Mouse (Mus musculus): ENCODE data around the gene Crb3. TPM values are rescaled to one million over a fixed set of nuclear protein-coding genes. Genes with fewer than 3 reads are reported as not detected.
A peak's percentile ranks its signal among the peaks of the same experiment; 100 is the strongest.

Gene Crb3
- polyA plus RNA-seq, 1 experiment: 1.0 TPM

DNA sequence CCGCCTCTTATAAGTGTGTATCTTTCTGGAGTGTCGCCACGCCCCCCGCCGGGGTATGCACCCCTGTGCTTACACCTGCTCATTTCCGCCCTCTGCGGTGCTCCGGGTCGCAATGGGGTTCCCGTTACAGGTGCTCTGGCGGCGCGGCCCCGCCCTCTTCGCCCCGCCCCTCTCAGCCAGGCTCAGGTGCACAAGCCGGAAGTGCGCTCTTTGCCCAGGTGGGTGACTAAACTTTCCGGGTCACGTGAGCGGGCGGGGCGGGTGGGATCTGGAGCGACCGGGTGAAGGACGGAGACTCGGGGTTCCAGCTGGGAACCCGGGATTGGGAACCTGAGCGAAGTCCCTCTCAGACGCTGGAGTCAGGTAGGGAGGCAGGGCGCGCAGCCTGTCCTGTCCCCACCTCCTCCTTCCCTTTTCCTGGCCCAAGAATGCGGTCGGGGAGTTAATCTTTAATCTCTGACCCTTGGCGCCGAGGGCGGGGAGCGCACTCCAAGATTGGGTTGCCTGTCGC lies 3.2 kb downstream of the Crb3 start:
- no peak for DNase-seq (ENCODE audit: extremely low spot score in 1 of 2, low spot score in 1 of 2)

DNA sequence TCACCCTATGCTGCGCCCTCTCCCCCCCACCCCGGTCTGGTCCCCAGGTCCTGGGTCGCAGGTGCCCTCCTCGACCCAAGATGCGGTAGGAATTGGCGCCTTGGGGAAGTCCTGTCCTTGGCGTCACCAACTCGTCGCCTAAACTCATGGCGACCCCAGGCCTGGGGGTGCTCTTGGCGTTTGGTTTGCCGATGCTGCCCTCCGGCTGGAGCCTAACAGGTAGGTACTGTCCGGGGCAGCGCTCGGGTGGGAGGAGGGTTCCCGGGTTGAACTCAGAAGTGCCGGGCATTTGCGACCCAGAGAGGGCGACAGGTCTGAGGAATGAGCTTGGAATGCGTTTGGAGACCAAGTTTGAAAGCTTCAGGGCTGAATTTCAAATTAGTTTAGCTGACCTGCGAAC lies 3.6 kb downstream of the Crb3 start:
- DNase-seq (ENCODE audit: extremely low spot score in 1 of 2, low spot score in 1 of 2): no peak

DNA sequence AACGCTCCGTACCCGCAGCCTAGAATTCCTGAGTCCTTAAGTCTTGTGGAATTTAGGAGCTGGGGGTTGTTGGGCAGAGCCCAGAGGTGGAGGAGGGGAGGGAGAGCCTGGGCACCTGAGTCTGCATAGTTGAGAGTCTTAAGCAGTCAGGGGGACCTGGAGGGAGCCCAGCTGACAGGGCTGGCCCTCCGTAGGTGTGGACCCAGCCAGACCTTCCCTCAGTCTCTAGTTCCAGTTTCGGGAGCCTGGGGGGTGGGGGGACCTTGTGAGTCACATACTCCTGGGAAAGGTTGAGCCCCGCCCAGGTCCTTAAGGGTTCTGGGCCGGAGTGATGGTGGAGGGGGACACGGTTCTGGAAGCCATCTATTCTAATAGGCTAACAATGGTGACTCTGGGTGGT lies 4.1 kb downstream of the Crb3 start:
- DNase-seq (ENCODE audit: extremely low spot score in 1 of 2, low spot score in 1 of 2): no peak

DNA sequence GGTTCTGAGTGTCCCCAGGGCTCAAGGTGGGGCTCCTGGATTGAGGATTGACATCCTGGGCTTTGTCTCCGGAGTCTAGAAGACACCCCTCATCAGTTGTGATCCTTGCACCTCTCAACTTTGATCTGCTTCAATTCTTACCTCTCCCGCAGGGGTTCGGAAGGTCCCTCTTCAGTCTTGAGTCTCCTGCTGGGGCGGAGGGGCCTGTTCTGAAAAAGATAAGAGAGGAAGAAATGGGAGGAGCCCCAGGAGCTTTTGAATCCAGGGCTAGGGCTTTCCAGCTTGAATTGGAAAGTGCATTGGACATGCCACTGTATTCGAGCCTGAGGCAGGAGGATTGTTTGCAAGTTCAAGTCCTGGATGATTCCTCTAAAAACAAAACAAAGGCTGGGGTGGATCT lies 8.0 kb downstream of the Crb3 start:
- DNase-seq (ENCODE audit: extremely low spot score in 1 of 2, low spot score in 1 of 2): no peak

DNA sequence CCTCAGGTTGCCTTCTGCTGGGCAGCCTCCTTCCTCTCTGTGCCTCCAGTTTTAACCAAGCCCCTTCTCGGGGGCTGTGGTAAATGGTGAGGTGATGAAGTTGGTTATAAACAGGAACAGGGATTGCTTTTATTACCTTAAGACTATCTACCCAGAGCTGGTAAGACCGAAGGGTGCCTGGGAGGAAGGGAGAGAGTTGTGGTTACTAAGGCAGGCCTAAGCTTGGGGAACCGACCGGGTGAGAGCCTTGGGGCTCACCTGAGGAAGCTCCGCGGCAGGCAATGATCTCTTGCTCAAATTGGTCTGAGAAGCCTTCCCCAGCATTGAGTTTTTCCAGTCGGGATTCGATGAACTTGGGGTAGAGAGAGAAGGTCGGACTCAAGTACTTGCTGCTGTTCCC lies 11.4 kb downstream of the Crb3 start:
- DNase-seq (ENCODE audit: extremely low spot score in 1 of 2, low spot score in 1 of 2): no peak

DNA sequence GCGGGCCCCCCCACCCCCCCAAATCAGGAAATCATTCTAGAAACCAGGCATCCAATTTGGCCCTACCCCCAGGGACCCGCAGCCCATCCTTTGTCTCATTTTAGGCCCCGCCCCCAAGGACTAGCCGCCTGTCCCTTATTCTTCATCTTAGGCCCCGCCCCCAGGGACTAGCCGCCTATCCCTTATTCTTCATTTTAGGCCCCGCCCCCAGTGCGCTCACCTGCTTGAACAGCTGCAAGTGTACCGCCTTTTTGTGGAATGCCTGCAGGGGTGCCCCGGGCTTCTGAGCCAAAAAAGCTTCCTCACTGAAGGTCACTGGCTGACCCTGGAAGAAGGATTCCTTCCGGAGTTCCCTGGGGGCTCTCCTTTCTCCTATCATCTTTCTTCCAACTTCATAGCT lies 11.8 kb downstream of the Crb3 start:
- no peak for DNase-seq (ENCODE audit: extremely low spot score in 1 of 2, low spot score in 1 of 2)

DNA sequence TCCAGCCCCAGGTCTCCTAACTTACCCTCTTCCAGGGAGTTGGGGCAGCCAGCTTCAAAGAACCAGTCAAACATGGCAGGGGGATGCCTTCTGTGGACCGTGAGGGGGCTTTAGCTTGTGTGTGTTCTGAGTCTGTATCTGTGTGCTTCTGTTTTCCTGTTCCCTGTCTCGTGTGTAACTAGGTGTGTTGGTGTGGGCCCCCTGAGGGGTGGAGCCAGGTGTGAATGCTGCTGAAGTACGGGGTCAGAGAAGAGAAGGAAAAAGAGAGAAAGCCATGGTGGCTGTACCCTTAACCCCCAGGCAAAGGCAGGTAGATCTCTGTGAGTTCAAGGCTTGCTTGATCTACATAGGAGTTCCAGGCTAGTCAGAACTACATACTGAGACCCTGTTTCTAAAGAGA lies 18.0 kb downstream of the Crb3 start:
- no peak for DNase-seq (ENCODE audit: extremely low spot score in 1 of 2, low spot score in 1 of 2)

DNA sequence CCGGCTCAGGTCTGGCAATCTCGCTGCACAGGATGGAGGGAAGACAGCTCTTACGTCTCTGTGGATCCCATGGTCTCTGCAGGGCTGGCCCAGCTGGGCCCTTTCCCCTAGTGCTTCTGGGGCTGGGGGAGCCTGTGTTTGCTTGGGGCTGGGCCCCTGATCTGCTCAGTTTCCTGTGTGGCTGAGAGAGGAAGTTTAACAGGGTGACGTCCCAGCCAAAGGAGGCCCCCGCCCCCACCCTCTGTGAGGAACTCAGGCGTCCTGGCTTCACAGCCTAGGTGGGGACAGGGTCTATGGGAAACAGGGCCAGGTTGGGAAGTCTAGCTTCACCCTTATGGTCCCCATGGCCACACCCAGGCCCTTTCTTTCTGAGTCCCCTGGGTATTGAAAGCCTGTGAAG lies 19.4 kb downstream of the Crb3 start, which contains the start of gene Dennd1c:
Dennd1c (minus strand) TSS at position 179 of the 400 bp plus-strand sequence.
- no peak for DNase-seq (ENCODE audit: extremely low spot score in 1 of 2, low spot score in 1 of 2)

DNA sequence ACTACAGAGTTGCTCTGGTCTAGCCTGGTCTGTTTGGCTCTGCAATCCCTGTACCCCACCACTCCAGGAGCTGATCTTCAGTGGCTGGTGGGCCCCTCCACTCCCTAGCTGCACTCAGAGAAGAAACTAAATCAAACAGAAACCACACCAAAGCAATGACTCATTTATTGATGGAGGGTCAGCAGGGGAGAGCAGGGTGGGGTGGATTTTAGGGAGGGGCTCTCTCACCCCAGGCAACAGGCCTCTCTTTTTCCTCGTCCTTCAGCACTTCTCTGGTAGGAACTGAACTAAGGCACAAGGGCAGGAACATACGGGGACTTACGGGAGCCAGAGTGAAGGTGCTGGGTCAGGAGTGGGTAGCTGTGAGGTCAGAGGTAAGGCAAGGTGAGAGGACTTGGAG lies 21.0 kb downstream of the Crb3 start:
- DNase-seq (ENCODE audit: extremely low spot score in 1 of 2, low spot score in 1 of 2): no peak

DNA sequence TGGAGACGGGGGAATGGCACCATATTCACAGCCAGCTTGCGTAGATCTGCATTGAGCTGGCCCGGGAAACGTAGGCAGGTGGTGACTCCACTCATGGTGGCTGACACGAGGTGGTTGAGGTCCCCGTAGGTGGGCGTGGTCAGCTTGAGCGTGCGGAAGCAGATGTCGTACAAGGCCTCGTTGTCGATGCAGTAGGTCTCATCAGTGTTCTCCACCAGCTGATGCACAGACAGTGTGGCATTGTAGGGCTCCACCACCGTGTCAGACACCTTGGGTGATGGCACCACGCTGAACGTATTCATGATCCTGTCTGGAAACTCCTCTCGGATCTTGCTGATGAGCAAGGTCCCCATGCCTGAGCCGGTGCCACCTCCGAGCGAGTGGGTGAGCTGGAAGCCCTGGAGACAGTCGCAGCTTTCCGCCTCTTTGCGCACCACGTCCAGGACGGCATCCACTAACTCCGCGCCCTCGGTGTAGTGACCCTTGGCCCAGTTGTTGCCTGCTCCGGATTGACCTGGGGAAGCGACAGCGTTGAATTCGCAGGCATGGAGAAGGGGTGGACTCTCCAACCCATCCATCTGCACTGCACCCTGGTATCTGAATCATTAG lies 22.4 kb downstream of the Crb3 start:
- DNase-seq (ENCODE audit: extremely low spot score in 1 of 2, low spot score in 1 of 2): no peak

DNA sequence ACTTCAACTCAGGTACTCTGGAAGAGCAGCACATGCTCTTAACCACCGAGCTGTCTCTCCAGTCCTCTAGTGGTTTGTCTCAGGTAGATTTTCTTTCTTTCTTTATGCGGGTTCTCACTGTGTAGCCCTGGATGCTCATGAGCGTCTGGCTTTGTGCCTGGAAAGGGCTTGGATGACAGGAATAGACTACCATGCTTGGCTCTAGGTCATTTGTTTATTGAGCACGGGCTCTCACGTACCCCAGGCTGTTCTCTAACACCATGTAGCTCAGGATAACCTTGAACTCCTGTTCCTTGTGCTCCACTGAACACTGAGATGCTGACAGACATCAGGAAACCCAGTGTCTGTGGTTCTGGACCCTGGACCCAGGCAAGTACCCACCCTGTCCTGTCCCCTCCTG lies 23.6 kb downstream of the Crb3 start:
- no peak for DNase-seq (ENCODE audit: extremely low spot score in 1 of 2, low spot score in 1 of 2)

DNA sequence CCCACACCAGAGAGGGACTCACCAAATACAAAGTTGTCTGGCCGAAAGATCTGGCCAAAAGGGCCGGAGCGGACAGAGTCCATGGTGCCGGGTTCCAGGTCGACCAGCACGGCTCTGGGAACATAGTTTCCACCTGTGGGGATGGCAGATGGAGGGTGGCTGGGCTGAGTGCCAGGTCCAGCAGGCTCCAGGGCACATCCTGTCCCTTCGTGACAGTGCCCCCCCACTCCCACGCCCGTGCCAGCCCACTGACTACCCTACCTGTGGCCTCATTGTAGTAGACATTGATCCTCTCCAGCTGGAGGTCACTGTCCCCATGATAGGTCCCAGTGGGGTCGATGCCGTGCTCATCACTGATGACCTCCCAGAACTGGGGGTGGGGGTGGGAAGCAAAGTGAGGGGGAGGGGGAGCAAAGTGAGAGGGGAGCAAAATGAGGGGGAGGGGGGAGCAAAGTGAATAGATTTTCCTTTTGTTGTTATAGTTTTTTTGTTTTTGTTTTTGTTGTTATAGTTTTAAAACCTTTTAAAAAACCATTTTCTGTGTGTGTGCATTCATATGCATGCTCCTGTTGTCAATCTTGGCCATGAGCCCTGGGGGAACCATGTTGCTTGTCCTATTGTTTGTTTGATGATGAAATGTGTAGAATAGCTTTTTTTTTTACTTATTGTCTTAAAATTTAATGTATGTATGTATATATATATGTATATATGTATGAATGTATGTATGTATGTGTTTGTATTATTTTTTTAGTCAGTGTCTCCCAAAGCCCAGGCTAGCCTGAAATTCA lies 27.3 kb downstream of the Crb3 start:
- no peak for DNase-seq (ENCODE audit: extremely low spot score in 1 of 2, low spot score in 1 of 2)

DNA sequence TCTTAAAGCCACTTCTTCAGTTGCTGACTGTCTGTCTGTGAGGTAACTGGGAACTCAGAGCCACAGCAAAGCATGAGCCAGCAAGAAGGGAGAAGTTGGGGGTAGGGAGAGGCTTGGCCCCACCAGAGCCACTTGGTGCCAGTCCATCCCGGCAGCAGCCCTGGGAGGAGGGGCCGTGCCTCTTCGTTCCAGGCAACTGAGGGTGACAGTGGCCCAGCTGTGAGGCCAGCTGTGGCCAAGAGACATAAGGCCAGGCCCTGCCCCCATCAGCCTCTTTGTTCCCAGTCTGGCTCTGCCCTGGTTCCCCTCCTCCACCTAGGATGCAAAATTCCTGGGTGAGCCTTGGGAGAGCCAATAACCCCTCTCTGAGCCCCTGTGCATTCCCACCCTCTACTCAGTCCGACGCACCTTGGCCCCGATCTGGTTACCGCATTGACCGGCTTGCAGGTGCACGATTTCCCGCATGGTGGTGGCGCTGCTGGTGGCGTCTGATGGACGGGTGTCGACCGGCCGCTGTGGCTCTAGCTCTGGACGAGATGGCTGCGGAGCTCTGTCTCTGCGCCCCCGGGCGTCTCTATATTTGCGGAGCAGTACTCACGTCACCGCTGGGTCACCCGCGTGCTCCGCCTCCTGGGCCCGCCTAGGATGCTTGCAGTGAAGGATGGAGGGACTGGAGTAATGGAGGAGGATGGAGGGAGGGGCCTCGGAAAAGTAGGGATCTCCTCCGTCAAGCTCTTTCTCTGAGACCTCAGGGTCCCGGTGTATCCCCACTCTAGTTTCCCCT lies 28.3 kb downstream of the Crb3 start, which contains the start of gene Tubb4a:
Tubb4a (minus strand) TSS at position 734 of the 784 bp plus-strand sequence.
- DNase-seq (ENCODE audit: extremely low spot score in 1 of 2, low spot score in 1 of 2): peak; percentile 80 to 92

DNA sequence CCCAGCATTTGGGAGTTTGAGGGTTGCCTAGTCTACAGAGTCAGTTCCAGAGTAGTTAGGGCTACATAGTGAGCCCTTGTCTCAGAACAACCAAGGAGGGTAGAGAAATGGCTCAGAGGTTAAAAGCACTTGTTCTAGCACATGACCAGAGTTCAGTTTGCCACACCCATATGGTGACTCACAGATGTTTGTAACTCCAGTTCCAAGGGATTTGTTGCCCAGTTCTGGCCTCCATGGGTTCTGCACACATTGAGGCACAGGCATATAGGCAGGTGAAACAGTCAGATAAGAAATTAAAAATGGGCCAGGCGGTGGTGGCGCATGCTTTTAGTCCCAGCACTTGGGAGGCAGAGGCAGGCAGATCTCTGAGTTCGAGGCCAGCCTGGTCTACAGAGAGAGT lies 35.3 kb downstream of the Crb3 start:
- DNase-seq (ENCODE audit: extremely low spot score in 1 of 2, low spot score in 1 of 2): no peak

DNA sequence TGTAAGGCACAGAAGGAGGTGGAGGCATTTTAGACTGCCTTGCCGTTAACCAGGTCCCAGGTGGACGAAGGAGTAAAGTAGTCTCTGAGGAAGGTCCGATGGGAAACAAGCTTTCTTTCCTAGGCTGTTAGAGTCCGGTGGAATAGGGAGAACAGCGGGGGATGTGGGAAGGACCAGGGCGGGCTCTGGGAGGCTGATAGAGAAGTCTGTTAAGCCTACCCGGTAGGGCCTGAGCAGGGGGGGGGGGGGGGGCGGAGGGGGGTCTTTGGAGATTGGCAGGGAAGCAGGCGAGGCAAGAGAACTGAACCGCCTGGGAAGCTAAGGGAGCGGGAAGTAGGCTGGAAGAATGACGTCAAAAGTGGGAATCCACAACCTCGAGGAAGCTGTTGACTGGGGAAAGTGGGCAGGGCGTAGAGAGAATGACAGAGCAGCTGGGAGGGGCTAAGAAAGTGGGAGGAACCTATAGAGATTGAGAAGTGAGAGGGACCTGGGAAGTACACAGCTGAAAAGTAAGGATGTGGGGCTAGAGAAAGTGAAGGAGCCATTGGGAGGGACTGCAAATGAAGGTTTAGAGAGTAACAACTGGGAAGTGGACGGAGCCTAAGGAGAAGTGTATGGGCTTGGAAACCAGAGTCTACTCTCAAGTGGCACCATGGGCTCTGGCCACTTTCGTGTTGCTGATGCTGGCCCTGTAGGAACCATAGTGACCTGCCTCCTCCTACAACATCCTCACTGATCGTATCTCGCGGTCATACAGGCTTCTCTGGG lies 37.1 kb downstream of the Crb3 start:
- DNase-seq (ENCODE audit: extremely low spot score in 1 of 2, low spot score in 1 of 2): peak in 1 of 2 experiments; percentile 46

DNA sequence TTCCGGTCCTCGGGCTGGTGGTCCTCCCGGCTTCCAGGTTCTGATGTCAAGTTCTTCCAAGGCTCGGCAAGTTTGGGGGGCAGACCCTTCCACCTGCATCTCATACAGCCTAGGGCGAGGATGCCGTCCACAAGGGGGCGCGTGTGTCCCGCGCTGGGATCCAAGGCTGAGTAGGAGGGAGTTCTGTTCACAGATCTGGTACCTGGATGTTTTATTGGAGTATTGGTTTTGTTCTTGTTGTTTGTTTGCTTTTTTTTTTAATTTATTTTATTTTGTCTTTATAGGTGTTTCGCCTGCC lies 37.7 kb downstream of the Crb3 start:
- DNase-seq (ENCODE audit: extremely low spot score in 1 of 2, low spot score in 1 of 2): peak; percentile 63 to 90

DNA sequence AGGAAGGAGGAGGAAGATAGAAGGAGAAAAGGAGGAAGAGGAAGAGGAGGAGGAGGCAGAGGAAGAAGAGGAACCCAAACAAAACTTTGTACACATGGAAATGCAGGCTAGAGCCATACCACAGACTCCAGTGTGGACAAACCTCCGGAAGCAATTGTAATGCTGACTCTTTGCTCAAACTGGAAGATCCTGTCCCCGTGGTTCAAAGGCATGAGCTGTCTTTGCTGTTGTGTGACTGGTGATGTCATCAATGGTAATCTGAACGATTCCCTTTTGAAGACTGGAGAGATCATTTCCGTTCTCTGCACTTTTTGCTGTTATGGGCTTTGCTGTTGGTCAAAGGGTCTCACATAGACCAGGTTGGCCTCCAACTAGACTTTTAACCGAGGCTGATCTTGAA lies 39.4 kb downstream of the Crb3 start:
- no peak for DNase-seq (ENCODE audit: extremely low spot score in 1 of 2, low spot score in 1 of 2)

DNA sequence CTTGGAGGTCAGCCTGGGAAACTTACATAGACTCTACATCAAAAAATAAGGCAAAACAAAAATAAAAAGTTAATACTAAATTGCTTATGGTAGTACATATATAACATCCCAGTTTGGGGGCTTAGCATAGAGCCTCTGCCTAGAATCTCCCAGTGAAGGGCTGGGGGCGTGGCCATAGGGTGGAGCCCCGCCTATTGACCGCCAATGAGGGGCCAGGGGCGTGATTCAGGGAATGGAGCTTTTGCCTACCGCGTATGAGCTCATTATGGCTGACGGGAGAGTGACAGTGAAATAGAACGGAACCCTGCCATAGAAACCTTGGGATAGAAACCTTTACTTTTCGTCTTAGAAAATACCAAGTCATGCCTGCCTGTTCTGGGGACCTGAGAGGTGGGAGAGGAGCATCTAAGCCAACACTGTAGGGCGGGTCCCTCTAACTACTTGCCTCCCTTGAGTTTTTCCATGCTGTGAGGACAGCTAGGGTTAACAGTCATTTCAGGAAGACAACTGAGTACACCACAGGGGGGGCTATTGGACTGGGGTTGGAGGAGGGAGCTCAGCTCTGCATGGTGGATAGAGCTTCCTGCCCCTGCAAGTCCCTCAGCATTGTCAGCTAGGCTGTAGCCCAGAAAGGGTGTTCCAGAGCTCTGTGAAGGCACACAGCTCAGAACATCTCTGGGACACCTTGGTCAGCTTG lies 40.9 kb downstream of the Crb3 start:
- no peak for DNase-seq (ENCODE audit: extremely low spot score in 1 of 2, low spot score in 1 of 2)

DNA sequence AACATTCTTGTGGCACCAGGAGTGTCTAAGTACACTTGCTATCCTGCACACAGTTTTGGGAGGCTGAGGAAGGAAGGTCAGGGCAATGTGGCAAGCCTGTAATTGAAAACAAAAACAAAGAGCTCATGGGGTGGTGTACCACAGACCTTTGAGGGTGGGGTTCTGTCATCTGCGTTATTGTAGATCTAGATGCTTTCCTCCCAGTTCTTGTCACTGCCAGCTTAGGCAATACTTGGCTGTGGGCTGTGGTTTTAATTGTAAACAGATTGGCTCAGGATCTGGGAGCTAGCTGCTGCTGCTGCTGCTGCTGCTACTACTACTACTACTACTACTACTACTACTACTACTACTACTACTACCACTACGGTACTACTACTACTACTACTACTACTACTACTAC lies 43.4 kb downstream of the Crb3 start:
- DNase-seq (ENCODE audit: extremely low spot score in 1 of 2, low spot score in 1 of 2): no peak

DNA sequence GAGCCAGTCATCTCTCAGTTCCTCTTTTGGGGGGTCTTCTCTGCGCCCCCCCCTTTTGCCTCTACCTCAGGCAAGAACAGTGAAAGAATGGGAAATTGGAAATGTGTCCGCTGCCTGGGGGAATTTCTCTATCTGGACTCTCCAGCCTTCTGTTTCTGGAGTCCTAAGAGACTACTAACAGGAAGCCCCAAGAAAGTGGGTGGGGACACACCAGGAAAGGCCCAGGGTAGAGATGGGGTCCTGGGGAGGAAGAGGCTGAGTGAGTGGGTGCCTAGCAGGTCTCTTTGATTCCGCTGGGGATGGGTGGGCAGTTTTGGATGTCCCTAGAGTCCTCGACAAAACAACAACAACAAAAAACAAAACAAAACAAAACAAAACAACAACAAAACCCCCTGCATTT lies 45.6 kb downstream of the Crb3 start:
- no peak for DNase-seq (ENCODE audit: extremely low spot score in 1 of 2, low spot score in 1 of 2)
